Mouse (Mus musculus) left cerebral cortex, adult 8-10 months (tissue): ENCODE data around the gene Rps6. TPM values are rescaled to one million over a fixed set of nuclear protein-coding genes. Genes with fewer than 3 reads are reported as not detected.
"Not testable (repeated sequence)": the region's sequence is repeated elsewhere in the genome, so short reads cannot be mapped to it uniquely, and the experiment has no call there.

Source experiments
- DNase-seq, 2 experiments: peaks; one replicate each; pipeline ENCODE4 v3.0.0; 2022; ENCODE audit warnings: low spot score in 2 of 2
- total RNA-seq, 4 experiments: library from RNA; stranded (reverse); gene quantifications; 2 replicates each; pipeline ENCODE4 v1.2.4; 2022

Rps6 gene
- total RNA-seq, 4 experiments from 2014 or later = 447 to 482 (median 465) TPM

GRCm38 (mm10) chr4:86852018-86852417 is 5.2 kb downstream of the Rps6 start:
- no peak for DNase-seq

GRCm38 (mm10) chr4:86851331-86851730 is 5.9 kb downstream of the Rps6 start:
- DNase-seq = no peak

DNA sequence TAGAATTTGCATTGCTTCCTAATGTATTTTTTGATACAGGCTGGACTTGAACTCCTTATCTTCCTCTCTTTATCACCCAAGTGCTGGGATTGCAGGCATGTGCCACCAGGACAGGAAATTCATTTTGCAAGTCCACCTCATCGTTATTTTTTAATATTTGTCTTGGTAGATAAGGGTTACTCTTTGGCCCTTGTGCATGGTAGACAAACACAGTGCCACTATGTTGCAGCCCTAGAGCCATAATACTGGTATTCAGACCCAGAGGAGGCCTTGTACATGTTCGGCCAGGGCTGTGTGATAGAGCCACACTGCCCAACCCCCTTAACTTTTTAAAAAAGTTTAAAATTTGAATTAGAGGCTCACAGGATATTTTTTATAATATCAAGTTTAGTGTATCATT is 10.0 kb downstream of the Rps6 start:
- DNase-seq = no peak

DNA sequence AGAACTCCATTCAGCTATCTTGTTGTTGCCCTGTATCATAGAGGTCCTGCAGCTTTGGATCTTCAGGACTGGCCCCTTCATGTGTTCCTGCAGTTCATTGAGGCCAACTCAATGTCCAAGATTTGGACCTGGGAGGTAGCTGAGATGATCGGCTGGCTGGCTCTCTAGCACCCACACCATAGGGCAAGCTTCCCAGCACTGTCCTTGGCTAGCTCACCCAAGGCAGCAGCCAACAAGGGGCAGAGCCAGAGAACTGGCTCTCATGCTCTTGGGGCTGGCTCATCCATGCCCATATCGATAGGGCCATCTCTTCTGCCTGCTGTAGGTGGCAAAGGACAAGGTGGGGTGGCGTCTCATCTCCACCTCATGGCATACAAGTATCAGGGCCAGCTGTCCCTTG is 11.8 kb downstream of the Rps6 start:
- DNase-seq = no peak

GRCm38 (mm10) chr4:86841141-86841540 is 16.1 kb downstream of the Rps6 start:
- DNase-seq = not testable (repeated sequence)

- DNase-seq = no peak
Observed at GRCm38 (mm10) chr4:86831896-86832295, 25.3 kb downstream of the Rps6 start.

DNA sequence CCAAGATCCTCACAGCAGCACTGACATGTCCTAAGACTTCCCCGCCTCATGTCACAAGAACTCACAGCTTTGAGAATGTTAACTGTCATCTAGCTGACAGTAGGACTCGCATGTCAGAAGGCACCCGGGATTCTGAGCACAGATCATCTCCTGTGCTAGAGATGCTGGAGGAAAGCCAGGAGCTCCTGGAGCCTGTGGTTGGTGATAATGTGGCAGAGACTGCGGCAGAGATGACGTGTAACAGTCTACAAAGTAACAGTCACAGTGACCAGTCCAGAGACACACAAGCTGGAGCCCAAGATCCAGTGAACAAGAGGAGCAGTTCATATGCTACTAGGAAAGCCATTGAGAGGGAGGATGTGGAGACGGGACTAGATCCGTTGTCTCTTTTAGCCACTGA is 32.1 kb downstream of the Rps6 start:
- DNase-seq = no peak

DNA sequence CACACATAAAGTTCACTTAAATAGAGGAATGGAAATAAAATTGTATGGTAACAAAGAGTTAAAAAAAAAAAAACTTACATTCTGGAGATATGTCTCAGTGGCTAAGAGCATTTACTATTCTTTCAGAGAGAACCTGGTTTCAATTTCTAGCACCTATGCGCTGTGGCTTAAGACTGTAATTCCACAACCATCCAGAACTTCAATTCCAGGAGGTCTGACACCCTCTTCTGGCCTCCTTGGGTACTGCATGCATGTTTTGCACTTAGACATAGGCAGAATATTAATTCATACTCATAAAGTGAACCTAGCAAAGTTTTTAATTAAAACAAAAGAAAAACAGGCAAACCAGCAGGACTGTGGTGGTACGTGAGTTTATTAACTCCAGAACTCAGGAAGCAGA is 34.0 kb downstream of the Rps6 start:
- no peak for DNase-seq

DNA sequence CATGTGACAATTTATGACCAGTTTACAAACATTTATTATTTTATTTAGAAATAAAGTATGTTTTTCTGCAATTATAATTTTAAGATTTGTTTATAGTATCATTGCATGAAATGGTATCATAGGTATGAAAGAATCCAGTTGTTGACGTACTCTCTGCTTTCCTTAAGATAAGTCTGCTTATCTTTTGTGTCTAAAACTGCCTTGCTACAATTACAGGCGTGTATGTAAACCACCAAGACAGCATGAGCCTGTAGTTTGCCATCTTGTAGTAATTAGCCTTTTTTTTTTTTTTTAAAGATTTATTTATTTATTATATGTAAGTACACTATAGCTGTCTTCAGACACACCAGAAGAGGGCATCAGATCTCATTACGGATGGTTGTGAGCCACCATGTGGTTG is 42.4 kb downstream of the Rps6 start:
- DNase-seq = no peak

GRCm38 (mm10) chr4:86810604-86811003 is 46.6 kb downstream of the Rps6 start:
- DNase-seq = no peak

Other genes starting within 250 kb of the Rps6 start
- gene Haus6, start 245.4 kb downstream of the Rps6 start, total RNA-seq = 10 to 100 TPM in 3 of 4 experiments, 1 to 10 TPM in 1; 9.0 to 11.0 (median 10.5) TPM
- 10 to 100 TPM; 12.3 to 24.9 (median 18.8) TPM for gene Plin2, start 187.4 kb downstream of the Rps6 start, total RNA-seq
- 10 to 100 TPM; 10.7 to 12.2 (median 11.6) TPM for gene Dennd4c, start 108.9 kb downstream of the Rps6 start, total RNA-seq
- 10 to 100 TPM in 2 of 4 experiments, 1 to 10 TPM in 2; 6.5 to 11.5 (median 9.3) TPM for gene Acer2, start 17.0 kb upstream of the Rps6 start, total RNA-seq